Mouse (Mus musculus) intestine, embryonic 15.5 days (tissue): Measurements from ENCODE around the gene Etfbkmt. TPM values are rescaled to one million over a fixed set of nuclear protein-coding genes. Genes with fewer than 3 reads are reported as not detected.
"Not testable (repeated sequence)": the region's sequence is repeated elsewhere in the genome, so short reads cannot be mapped to it uniquely, and the experiment has no call there.

Experiments used
- ATAC-seq: fragments of 200-750 bp; cut with Nextera tagmentation; 2 replicates; pipeline ENCODE4 v1.8.0; 2017; ENCODE audit warnings: moderate TSS enrichment, moderate library complexity
- H3K27ac ChIP-seq: fragments of 300-500 bp; sonication (generic); 2 replicates; pipeline ENCODE4 v1.5.1; 2015; ENCODE audit warnings: mild to moderate bottlenecking, inconsistent platforms
- H3K27me3 ChIP-seq: fragments of 300-500 bp; sonication (generic); replicated peaks from 2 replicates; pipeline ENCODE4 v1.6.1; 2015; ENCODE audit warnings: inconsistent platforms
- H3K36me3 ChIP-seq: fragments of 300-500 bp; sonication (generic); 2 replicates; pipeline ENCODE4 v1.6.1; 2015; ENCODE audit warnings: inconsistent platforms
- H3K4me1 ChIP-seq: fragments of 300-500 bp; sonication (generic); replicated peaks from 2 replicates; pipeline ENCODE4 v1.6.1; 2015; ENCODE audit warnings: inconsistent platforms
- H3K4me2 ChIP-seq: fragments of 300-500 bp; sonication (generic); replicated peaks from 2 replicates; pipeline ENCODE4 v1.6.1; 2015; ENCODE audit warnings: mild to moderate bottlenecking, inconsistent platforms
- H3K4me3 ChIP-seq: fragments of 300-500 bp; sonication (generic); replicated peaks from 2 replicates; pipeline ENCODE4 v1.5.1; 2015; ENCODE audit warnings: inconsistent platforms
- H3K9ac ChIP-seq: fragments of 300-500 bp; sonication (generic); 2 replicates; pipeline ENCODE4 v1.6.1; 2015; ENCODE audit warnings: inconsistent platforms
- H3K9me3 ChIP-seq: fragments of 300-500 bp; sonication (generic); 2 replicates; pipeline ENCODE4 v1.6.1; 2016; ENCODE audit warnings: inconsistent platforms
- WGBS: fragments of 180-500 bp; shearing (Covaris S2); methylation state at CpG from one replicate; pipeline ENCODE4 v1.1.7; 2015; 5-methylcytosine and 5-hydroxymethylcytosine counted together
- polyA plus RNA-seq: library from polyadenylated mRNA; unstranded; fragments of >200 nt; fragmentation: Nextera tagmentation; extraction: Ambion mirVana; gene quantifications from 2 replicates; pipeline ENCODE4 v1.2.1, GENCODE M21; 2015

Etfbkmt gene
- polyA plus RNA-seq, 1 experiment from 2014 or later = 17.6 TPM

DNA sequence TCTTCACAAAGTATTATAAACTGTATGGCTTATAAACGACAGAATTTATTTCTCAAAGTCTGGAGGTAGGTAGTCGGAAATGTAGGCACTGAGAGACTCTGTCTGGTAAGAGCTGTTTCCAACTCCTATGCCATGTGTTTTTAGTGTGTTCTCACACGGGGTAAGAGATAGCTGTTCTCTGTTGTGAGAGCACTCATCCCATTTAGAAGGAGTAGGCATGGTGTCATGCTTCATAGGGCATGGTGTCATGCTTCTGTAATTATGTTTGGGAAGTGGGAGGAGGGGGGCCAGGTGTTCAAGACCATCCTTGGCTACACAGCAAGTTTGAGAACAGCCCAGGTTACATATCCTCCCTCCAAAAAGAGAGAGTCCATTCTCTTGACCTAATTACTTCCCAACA is 32.0 kb upstream of the Etfbkmt start:
- Histone ChIP-seq H3K9ac (no peak overlapping the region), H3K4me2 (no peak overlapping the region), H3K9me3 (no peaks in the 10 kb centered on the region), H3K27ac (no peak overlapping the region), H3K36me3 (no peaks in the 10 kb centered on the region), H3K27me3 (no peaks in the 10 kb centered on the region), H3K4me1 (no peaks in the 10 kb centered on the region), H3K4me3 (no peak overlapping the region)
- 78% methylated on average over 3 of the region's 3 CpGs for WGBS
- no peak for ATAC-seq

DNA sequence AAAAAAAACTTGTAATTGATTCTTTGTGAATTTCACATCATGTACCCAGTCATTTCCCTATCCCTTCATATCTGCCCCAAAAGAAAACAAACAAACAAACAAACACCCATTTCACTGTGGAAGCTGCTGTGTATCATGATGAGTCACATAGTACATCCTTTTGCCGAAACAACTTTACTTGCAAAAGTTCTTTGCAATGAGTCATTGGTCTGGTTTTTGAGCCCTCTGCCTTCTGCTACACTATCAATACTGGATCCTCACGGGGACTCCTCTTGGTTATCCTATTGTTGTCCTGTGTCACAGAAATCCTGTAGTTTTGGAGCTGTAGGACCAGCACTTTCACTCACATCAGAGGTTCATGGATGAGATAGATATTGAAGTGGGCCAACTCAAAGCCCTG is 30.7 kb upstream of the Etfbkmt start:
- no peak for ATAC-seq
- H3K9ac ChIP-seq = no peak overlapping the region
- H3K27ac ChIP-seq = no peak overlapping the region
- WGBS = 83% methylated on average over 2 of the region's 2 CpGs
- no peak overlapping the region for H3K4me2 ChIP-seq
- no peak overlapping the region for H3K4me3 ChIP-seq
- no peaks in the 10 kb centered on the region for H3K9me3 ChIP-seq
- H3K27me3 ChIP-seq = no peaks in the 10 kb centered on the region
- H3K4me1 ChIP-seq = no peaks in the 10 kb centered on the region
- no peaks in the 10 kb centered on the region for H3K36me3 ChIP-seq

DNA sequence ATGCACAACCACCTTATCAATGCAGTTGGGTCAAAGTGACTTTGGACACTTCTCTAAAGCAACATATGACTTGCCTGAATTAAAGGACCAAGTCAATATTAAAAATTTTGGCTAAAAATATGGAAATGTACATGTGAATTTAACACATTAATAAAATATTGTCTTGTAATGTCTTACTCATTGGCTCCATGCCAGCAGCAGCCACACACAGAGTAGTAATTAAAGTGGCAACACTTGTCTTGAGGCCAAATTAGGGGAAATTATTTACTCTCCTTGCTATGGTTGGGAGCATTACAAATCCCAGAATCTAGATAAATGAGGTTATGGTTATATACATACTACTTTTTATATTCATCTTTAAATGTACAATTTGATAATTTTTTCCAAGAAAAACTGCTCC is 22.7 kb upstream of the Etfbkmt start:
- H3K4me2 ChIP-seq = no peak overlapping the region
- H3K27ac ChIP-seq = no peak overlapping the region
- H3K36me3 ChIP-seq = no peaks in the 10 kb centered on the region
- no peaks in the 10 kb centered on the region for H3K4me1 ChIP-seq
- H3K9ac ChIP-seq = no peak overlapping the region
- H3K4me3 ChIP-seq = no peak overlapping the region
- ATAC-seq = no peak
- no peaks in the 10 kb centered on the region for H3K27me3 ChIP-seq
- no peaks in the 10 kb centered on the region for H3K9me3 ChIP-seq

DNA sequence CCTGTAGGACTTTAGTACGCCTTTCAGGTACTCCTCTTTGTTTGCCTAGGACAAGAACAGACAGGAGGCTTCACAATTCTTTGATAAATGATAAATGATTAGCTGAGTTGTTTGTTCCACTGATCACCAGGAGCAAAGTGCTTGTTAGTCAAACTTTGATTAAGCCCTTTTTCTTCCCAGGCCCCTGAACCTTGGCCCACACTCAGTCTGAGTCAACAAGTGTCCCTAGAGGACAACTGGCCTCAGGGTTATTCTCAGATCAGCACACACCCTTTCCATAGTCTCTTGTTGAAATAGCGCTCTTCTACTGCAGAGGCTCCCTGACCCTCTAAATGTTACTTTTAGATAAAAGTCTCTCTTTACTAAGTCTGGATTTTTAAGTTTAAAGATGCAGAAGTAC is 20.7 kb upstream of the Etfbkmt start:
- H3K4me2 ChIP-seq = no peak overlapping the region
- H3K4me3 ChIP-seq = no peak overlapping the region
- no peak overlapping the region for H3K27ac ChIP-seq
- H3K9me3 ChIP-seq = no peaks in the 10 kb centered on the region
- peak; percentile 95 for ATAC-seq
- no peak overlapping the region for H3K9ac ChIP-seq
- no peaks in the 10 kb centered on the region for H3K4me1 ChIP-seq
- no peaks in the 10 kb centered on the region for H3K27me3 ChIP-seq
- 42% methylated on average over 2 of the region's 2 CpGs for WGBS
- H3K36me3 ChIP-seq = no peaks in the 10 kb centered on the region

DNA sequence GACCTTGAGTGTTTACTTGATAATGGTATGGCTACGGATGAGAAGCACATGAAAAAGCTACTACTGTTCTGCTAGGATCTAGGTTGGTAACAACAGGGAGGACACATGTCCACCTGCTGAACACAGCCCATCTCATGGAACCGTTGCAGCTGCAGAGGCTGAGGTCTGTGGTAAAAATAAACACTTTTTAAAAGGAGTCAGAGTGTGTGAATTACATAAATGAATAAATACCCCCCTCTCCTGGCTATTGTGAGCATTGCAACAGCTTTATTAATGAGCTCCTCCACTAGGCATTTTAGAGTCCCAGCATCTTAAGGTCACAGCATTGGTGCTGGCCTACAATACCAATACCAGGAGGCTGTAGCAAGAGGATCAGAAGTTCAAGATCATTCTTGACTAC is 19.8 kb upstream of the Etfbkmt start:
- Histone ChIP-seq H3K27me3 (no peaks in the 10 kb centered on the region), H3K4me3 (no peak overlapping the region), H3K4me2 (no peak overlapping the region), H3K36me3 (no peaks in the 10 kb centered on the region), H3K4me1 (no peaks in the 10 kb centered on the region), H3K9ac (no peak overlapping the region), H3K27ac (peak overlapping the region; percentile 54), H3K9me3 (no peaks in the 10 kb centered on the region)
- peak; percentile 66 for ATAC-seq
- 15% methylated on average over 2 of the region's 2 CpGs for WGBS

DNA sequence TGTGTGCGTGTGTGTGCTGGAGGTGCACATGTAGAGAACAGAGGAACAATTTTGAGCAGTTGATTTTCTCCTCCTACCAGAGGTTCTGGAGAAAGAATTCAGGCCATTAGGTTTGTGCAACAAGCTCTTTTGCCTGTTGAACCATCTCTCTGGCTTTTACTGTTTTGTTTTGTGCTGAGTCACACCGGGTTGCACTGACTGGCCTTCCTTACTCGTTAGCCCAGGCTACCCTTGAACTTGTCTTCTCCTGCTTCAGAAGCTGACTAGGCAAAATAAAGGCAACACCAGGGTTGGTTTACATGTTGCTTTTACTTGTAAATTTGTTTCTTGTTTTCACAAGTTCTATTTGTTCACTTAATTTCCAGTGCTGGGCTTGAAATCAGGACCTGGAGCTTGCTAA is 16.6 kb upstream of the Etfbkmt start:
- ATAC-seq = no peak
- H3K36me3 ChIP-seq = no peaks in the 10 kb centered on the region
- H3K4me1 ChIP-seq = no peaks in the 10 kb centered on the region
- H3K4me2 ChIP-seq = no peak overlapping the region
- 77% methylated on average over 3 of the region's 3 CpGs for WGBS
- H3K9ac ChIP-seq = no peak overlapping the region
- H3K27me3 ChIP-seq = no peaks in the 10 kb centered on the region
- no peak overlapping the region for H3K27ac ChIP-seq
- H3K4me3 ChIP-seq = no peak overlapping the region
- H3K9me3 ChIP-seq = no peaks in the 10 kb centered on the region

DNA sequence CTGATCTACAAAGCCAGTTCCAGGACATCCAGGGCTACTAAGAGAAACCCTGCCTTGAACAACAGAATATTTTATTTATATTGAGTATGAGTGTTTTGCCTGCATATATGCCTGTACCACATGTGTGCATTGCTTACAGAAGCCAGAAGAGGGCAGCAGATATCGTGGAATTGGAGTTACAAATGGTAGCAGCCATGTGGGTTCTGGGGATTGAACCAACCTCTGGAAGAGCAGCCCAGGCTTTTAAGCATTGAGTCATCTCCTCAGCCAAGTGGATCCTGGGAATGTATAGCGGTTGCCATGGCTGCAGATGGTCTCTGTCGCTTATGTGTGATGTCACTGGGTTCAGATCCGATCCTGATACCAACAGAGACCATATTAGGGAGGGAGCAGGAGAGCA is 13.0 kb upstream of the Etfbkmt start:
- H3K4me3 ChIP-seq = no peak overlapping the region
- H3K4me2 ChIP-seq = no peak overlapping the region
- ATAC-seq = no peak
- no peak overlapping the region for H3K9ac ChIP-seq
- 76% methylated on average over 4 of the region's 4 CpGs for WGBS
- H3K36me3 ChIP-seq = no peaks in the 10 kb centered on the region
- no peak overlapping the region for H3K27ac ChIP-seq
- H3K9me3 ChIP-seq = no peaks in the 10 kb centered on the region
- no peaks in the 10 kb centered on the region for H3K27me3 ChIP-seq
- H3K4me1 ChIP-seq = no peaks in the 10 kb centered on the region

DNA sequence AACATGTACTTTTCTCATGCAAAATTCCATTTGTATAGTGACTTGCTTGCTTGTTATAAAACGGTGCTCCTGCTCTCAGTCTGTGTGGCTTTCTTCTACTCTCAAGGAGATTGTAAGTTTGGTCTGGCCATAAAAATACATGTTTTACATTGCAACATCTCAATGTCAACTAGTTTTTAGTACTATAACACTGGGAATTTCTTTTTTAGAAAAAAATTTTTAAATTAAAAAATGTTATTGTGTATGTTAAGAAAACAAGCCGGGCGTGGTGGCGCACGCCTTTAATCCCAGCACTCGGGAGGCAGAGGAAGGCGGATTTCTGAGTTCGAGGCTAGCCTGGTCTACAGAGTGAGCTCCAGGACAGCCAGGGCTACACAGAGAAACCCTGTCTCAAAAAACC is 9.8 kb upstream of the Etfbkmt start, which contains the start of gene Gm10203:
Gene Gm10203, plus strand, starts transcription at position 301 of the 400 bp plus-strand sequence.
- H3K9me3 ChIP-seq, H3K4me1 ChIP-seq, H3K36me3 ChIP-seq, H3K4me3 ChIP-seq, H3K9ac ChIP-seq, H3K27me3 ChIP-seq, H3K27ac ChIP-seq, ATAC-seq, H3K4me2 ChIP-seq: not testable (repeated sequence)
- 85% methylated on average over 8 of the region's 8 CpGs for WGBS

DNA sequence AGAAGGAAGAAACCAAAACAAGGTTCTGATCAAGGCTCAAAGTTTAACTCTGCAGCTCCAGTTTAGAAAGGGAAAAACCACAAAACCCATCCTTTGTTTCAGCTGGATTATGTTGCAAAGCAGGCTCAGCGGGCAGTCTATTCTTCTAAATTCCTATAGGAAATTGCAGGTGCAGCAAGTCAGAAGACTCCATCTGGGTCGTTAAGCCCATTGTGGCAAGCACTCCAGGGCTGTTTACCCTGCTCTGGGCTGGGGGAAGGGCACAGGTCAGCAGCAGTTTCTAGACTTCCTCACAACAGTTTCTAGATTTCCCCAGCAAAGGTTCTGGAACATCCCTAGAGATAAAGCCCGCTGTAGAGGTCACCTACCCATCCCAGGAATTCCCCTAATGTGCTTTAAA is 8.5 kb upstream of the Etfbkmt start:
- H3K4me3 ChIP-seq = no peak overlapping the region

DNA sequence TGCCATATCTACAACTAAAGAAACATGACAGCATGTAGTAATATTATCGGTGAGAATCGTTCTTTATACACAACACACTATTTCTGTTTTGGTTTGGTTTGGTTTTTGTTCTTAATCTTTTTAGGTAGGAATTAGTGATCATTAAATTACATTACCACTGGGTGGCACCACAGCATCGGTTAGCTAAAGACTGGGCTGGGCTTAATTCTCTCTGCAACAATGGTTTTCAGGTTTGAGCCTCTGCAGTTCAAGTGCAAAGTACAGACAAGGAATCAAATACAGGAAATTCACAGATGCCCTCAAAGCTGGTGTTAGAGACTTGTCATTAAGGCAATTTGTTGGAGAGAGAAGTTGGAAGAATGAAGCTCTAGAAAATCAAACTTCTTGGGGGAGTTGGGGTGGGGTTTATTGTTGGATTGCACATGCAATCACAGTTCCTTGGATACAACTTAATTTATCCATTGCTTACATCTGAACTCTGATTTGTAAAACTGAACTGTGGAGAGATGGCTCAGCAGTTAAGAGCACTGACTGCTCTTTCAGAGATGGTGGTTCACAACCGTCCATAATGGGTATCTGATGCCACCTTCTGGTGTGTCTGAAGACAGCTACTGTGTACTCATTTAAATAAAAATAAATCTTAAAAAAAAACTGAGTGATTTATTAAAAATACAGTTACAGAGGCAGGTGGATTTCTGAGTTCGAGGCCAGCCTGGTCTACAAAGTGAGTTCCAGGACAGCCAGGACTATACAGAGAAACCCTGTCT is 7.2 kb upstream of the Etfbkmt start:
- peak; percentile 58 for ATAC-seq
- Histone ChIP-seq H3K27me3 (no peaks in the 10 kb centered on the region), H3K4me3 (no peak overlapping the region), H3K36me3 (no peaks in the 10 kb centered on the region), H3K9ac (no peak overlapping the region), H3K27ac (no peak overlapping the region), H3K4me2 (no peak overlapping the region), H3K9me3 (no peaks in the 10 kb centered on the region), H3K4me1 (0 out of 2 replicates have a peak, but pooled peaks cover 5% of the 10 kb centered on the region)
- 29% methylated on average over 5 of the region's 5 CpGs for WGBS

More for the DNA sequence above, 8.5 kb upstream of the Etfbkmt start:
- Histone ChIP-seq H3K4me1 (0 out of 2 replicates have a peak, but pooled peaks cover 5% of the 10 kb centered on the region), H3K27ac (no peak overlapping the region), H3K36me3 (no peaks in the 10 kb centered on the region), H3K27me3 (no peaks in the 10 kb centered on the region), H3K4me2 (no peak overlapping the region), H3K9me3 (no peaks in the 10 kb centered on the region), H3K9ac (no peak overlapping the region)
- ATAC-seq = no peak
- 39% methylated on average over 3 of the region's 3 CpGs for WGBS

DNA sequence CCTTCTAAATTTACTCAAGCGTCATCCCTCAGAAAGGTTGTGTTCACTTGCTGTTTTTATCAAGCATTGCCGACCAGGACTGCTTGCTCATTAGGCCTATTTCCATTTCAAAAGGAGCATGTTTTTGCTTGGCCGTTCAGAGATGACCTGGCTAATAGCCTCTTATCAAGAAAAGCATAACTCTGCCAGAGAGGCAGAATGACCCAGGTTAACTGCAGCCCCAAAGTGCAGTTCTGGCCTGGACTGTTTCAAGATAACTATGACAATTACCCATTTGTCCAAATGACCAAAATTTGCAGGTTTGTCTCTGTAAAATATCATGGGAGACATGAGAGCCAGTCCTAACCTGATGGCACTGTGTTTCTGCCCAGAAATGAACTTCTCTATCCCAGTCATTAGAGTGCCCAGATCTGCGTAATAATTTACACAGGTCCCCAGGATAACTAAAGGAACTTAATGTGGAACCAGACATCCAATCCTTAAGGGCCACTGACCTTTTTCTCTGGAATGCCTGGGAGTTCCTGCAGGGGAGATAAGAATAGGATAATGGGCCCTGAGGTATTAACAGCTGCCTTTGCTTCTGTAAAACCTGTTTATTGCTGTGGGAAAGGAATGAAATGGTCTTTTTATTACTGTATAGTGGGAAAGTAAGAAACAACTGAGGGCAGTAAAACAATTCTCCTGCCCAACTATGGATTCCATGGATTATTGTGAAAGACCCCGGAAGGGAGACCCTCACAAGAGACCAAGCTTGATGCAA is 5.1 kb upstream of the Etfbkmt start:
- Histone ChIP-seq H3K27ac (0 out of 2 replicates have a peak overlapping the region, but pooled peaks have one; percentile 25), H3K4me2 (no peak overlapping the region), H3K4me1 (0 out of 2 replicates have a peak, but pooled peaks cover 5% of the 10 kb centered on the region), H3K27me3 (no peaks in the 10 kb centered on the region), H3K9ac (no peak overlapping the region), H3K4me3 (no peak overlapping the region), H3K9me3 (no peaks in the 10 kb centered on the region), H3K36me3 (no peaks in the 10 kb centered on the region)
- WGBS = 17% methylated on average over 5 of the region's 5 CpGs
- peak; percentile 77 for ATAC-seq

DNA sequence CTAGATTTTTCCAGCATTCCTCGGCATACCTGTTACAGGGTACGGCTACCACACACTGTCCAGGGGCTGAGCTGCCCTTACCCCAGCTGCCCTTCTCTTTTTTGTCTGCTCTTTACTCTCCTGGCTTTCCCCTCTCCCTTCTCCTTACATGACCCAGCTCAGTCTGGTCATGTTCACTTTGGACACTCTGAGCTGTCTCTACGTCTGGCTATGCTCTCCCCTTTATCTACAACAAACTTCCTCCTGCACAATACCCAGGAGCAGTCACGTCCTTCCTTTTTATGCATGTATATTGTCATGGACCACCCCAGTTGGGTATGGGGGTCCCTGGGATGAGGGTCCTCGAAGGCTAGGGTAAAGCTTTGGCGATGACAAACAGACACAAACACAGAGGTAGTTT is 4.0 kb upstream of the Etfbkmt start:
- Histone ChIP-seq H3K9ac (no peak overlapping the region), H3K27ac (no peak overlapping the region), H3K4me2 (no peak overlapping the region), H3K36me3 (no peaks in the 10 kb centered on the region), H3K27me3 (no peaks in the 10 kb centered on the region), H3K4me1 (0 out of 2 replicates have a peak, but pooled peaks cover 5% of the 10 kb centered on the region), H3K9me3 (no peaks in the 10 kb centered on the region), H3K4me3 (no peak overlapping the region)
- no peak for ATAC-seq
- 58% methylated on average over 6 of the region's 6 CpGs for WGBS
